Mouse (Mus musculus) telencephalon, adult 2 months (tissue): ENCODE data around the gene Tmem199.

Experiments
- DNase-seq: peaks from one replicate; pipeline ENCODE4 v3.0.0-alpha.2; 2011; ENCODE audit warnings: low read depth, low spot score

Tmem199 gene

DNA sequence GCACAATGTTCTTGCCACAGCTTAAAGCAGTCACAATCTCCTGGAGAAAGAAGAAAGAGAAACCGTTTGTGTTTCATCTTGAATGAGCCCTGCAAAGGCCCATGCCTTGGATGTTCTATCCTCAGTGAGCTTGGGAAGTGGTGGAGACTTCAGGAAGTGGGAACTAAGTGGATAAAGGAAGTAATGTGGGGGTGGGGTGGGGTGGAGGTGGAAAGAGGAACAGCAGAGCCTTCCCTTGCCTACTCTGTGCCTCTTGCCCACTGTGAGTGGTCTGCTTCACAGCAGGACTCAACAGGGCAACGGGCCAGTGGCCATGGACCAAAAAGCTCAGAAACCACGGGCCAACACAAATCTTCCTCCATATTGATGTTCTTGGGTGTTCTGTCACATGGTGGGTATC lies 36.7 kb downstream of the Tmem199 start:
- DNase-seq: no peak

DNA sequence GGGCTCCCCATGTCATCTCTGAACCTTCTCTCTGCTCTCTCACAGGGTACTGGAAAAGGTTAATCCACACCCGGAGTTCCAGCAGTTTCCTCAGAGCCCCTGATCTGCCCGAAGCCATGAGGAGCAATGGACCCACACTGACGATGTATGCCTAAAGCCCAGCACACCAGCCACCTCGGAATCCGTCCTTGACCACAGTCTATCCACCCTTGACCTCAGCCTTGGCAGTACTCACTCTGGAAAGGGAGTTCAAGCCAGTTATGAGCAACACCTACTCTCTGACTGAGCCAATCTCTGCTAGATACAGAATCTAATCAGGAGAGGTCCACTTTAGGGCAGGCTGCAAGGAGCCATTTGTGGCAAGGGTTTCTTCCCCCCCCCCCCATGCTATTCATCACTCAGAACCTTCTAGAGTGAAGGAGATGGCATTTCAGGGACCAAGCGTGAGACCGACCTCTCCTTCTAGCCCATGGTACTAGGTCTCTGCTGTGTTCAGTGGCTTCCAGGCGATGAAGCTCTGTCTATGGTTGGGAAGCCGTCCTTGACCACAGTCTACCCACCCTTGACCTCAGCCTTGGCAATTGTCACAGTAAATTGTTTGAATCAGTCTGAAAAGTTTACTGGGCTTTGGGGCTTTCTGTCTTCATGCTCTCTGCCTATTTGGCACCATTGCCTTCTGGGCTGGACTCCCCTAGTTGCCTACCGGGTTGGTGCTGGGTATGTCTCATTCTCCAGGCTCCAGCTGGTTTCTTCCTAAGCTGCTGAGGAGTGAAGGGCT lies 40.5 kb downstream of the Tmem199 start:
- DNase-seq: no peak

DNA sequence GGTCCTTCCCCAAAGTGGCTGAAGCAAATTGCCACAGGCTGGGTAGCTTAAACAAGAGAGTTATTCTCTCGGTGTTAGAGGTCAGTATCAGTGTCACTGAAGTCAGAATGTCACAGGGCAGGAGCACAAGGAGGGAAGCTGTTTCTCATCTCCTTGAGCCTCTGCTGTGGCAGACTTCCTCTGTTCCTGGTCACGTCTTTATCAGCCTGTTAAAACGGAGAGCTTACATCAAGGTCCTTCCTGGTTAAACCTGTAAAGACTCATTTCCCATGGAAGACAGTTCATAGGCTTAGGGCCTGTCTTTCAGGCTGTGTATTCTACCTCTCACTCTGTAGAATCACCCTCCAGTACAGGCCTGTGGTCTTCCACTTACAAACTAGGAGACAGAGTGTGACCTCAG lies 44.0 kb downstream of the Tmem199 start:
- DNase-seq: no peak

DNA sequence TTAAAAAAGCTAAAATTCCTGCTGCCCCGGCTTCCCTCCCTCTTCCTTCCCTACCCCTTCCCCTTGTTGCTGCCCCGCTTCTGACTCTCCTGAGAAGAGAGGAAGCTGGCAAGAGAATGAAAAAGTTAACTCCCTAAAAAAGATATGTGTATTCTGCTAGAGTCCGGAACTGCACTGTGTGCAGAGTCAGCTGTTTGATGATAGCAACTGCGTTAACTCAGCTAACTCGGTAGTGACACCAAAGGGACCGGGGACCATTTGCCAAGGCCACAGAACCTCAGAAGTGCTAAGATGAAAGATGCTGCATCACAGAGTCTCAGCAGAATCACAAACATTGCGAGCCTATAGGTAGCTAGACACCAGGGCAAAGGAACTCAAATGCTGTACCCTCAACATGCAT lies 44.5 kb downstream of the Tmem199 start:
- DNase-seq: no peak

DNA sequence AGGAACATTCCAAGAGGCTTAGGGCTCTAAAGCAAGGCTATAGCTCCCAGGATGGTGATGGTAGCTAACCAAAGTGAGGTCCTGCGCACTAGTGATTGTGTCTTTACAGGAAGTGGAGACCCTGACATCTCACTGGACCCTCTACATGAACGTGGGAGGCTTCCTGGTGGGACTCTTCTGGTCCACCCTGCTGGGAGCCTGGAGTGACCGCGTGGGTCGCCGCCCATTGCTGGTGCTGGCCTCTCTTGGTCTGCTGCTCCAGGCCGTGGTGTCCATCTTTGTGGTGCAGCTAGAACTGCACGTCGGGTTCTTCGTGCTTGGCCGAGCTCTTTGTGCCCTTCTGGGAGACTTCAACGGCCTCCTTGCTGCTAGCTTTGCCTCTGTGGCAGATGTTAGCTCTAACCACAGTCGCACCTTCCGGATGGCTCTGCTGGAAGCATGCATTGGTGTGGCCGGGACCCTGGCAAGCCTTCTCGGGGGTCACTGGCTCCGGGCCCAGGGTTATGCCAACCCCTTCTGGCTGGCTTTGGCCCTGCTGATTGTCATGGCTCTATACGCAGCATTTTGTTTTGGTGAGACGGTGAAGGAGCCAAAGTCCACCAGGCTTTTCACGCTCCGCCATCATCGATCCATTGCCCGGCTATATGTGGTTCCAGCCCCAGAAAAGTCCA lies 45.6 kb downstream of the Tmem199 start:
- DNase-seq: no peak

DNA sequence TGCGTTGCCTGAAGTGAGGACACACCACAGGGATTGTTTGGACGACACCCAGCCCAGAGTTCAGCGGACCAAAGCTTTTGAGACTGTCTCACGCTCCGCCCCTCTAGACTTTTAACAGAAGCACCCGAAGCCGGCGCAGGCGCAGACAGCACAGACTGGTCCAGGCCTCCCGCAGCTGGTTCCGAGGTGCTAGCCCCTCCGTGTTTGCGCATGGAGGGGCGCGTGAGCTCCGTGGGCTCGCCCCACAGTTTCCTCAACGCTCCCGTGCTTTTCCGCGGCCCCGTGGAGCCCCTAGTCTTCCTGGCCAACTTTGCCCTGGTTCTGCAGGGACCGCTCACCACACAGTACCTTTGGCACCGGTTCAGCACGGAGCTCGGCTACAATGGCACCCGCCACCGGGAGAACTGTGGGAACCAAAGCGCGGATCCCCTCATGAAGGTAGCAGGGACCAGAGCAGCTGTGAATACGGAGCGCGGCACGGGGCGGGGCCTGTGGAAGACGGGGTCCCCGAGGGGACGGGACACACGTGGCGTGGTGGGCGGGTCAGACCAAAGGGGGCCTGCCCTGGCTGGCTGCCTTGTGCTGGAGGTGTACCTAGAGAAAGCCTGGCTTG lies 46.3 kb downstream of the Tmem199 start, which contains the start of gene Slc46a1:
Gene Slc46a1, plus strand, starts transcription at position 130 of the 613 bp plus-strand sequence.
- DNase-seq: peak; percentile 57

DNA sequence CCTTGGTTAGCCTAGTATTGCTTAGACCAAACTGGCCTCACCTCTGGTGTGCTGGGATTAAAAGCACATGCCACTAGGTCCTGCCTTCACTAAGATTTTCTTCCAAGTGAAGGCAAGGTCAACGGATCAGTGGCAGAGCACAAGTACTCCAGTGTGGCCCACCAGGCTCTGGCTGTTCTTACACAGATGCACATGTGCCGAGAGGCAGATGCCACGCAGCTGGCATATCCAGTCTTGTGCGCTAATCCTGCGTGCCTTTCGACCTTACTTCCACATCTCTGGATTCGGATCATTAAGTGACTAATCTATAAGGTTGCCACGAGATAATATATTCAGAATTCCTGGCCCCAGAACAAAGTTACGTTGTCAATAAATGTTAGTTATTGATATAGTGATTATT lies 46.9 kb downstream of the Tmem199 start:
- DNase-seq: no peak

DNA sequence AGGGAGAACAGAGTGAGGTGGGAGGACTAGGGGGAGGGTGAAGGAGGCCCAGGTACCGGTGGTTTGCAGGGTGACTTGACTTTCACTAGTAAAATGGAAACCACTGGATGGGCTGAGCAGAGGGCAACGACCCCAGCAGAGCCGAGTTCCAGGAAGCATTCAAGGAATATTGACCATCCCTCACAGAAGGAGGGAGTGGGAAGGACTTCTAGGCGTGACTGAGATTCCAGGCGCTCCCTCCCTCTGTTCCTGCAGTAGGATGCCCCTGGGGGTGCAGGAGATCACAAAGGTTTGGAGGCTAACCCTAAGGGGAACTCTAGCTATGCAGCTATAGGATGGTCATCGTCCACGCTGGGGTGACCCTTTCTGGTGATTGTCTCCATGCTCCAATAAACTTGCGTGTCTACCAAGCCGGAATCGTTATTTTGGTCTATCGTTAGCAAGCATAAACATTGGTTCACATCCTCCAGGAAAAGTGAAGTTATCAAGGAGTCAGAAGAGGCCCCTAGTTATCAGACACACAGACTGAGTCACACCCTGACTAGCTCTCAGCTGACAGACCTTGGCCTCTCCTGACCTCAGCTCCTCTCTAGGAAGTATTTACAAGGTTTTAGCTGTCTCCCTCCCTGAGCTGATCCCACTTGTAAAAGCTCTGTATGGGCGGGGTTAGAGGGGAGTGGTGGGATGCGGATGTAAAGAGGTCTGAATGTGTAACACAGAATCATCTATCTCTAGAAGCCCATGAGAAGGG lies 48.5 kb downstream of the Tmem199 start:
- no peak for DNase-seq

DNA sequence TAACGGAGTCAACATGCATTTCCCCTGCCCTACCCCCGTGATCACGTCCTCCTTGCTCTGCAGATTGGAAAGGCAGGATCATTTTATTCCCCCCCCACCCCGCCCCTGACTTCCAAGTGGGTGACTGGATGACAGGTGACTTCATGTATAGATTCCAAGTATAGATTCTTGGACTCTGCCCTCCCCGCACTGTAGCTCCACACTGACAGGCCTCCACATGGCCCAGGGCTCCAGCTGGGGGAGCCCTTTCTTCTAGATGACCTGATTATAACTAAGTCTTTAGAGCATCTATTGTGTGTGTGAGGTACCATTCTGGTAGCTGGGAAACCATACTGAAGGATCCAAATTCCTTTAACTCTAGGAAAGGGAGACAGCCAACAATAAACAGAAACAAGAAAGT lies 49.3 kb downstream of the Tmem199 start:
- DNase-seq: no peak

DNA sequence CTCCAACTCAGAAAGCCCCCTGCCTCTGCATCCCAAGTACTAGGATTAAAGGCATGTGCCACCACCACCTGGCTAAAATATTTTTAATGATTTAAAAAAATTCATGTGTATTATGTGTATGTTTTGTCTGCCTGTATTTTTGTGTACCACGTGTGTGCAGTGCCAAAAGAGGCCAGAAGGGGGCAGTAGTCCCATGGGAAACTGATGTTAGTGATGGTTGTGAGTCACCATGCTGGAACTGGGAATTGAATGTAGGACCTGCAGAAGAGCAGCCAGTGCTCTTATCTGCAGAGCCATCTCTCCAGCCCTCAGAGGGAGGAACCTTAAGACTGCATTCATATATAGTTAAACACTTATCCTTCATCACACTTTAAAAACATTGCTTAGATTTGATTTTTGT lies 50.1 kb downstream of the Tmem199 start:
- no peak for DNase-seq

DNA sequence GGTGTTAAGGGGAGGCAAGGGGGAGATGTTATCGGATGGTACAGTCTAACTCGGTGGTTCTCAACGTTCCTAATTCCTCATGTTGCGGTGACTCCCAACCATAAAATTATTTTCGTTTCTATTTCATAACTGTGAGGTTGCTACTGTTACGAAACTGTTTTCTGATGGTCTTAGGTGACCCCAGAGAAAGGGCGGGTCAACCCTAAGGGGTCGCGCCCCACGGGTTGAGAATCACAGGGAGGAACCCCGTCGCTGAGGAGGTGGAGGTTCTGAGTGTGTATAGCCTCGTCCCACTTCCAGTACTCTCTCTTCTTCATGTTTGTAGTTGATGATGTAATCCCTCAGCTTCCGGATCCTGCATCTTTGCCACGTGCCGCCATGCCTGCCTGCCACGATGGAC lies 53.2 kb downstream of the Tmem199 start:
- DNase-seq: no peak
